Mouse (Mus musculus): ENCODE data around the gene Rab23.
"Not testable (repeated sequence)": the region's sequence is repeated elsewhere in the genome, so short reads cannot be mapped to it uniquely, and the experiment has no call there.

The Rab23 gene

DNA sequence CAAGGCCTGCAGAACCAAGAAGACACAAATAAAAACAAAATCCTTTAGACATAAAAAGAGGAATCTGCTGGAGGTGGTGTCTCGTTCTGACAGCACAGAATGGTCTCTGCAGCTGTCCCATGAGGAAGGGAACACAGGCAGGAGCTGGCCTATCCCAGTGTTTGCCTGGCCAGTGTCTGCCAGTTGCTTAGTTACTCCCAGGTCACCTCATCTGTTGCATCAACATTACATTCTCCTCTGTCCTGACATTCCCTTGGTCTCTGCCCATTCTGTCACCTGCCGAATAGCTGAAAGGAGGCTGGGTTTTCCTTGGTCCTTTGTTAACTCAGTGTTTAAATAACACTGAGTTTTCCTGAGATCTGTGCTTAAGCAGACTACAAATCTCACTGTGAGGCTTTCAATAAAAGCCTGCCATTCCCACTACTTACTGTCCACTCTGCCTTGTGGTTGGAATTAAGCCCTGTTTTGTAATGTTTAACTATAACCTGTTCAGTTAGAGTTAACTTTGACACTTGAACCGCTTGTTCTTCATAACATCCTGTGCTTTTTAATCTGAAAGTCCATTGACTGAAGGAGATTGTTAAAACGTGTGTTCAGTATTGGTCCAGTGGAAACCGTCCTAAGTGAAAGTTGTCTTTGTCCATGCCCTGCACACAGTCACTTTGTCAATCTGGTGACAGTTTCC lies 14.5 kb downstream of the Rab23 start:
- no peak for DNase-seq

DNA sequence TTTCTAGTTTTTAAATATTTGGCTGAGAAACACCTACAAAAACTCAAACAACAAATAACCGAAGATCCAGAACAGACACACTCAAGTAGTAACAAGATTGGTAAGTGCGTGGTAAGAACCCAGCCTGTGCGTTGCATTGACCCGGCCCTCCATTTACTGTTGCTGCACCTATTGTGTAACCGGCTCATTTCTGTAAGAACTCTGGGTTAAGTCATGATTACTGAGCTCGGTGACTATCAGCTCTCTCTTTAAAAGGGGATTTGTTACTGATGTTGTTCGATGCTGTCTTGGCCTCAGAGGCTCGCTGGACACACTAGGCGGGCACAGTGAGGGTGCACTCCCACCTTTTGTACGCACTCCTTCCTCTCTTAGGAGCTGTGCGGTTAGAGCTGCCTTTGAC lies 18.6 kb downstream of the Rab23 start:
- no peak for DNase-seq

DNA sequence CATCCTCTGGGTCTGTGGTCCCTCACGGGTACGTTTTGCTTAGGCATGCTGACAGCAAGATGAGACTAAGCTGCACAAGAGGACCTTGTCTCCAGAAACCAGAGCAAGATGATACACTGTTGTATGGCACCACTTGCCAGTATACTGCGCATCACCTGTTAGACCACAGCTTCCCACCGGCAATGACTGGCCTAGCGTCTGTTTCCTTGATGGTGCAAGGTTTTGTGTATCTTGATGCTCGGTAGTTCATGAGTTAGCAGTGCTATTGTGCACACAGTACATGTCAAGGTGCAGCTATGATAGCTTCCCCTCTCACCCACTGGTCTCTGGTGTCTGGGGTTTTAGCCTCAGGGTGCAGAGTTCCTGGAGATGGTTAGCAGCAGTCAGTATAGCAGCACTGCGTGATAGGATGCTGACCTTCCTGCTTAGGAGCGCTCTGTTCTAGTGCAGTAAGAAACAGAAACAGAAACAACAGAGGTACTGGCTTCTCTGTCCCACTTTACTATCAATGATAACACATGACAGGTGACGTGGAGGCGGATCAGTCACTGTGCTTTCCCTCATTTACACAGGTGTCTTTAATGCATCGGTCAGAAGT lies 19.1 kb downstream of the Rab23 start:
- no peak for DNase-seq

DNA sequence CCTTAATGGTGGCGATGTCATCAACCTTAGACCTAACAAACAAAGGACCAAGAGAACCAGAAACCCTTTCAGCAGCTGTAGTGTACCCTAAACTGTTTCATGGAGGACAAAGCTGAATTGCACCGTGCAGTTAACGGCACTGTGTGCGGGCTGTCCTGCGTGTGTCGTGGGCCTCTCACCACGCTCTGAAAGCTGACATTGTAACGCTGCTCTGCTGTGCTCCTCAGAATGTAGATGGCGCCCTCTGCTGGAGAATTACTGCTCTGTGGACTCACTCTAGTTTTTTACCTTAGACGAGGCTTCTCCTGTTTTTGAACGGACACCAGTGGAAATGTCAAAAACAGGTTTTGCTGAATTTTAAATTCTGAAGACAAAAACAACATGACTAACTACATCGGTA lies 19.6 kb downstream of the Rab23 start:
- DNase-seq, result peak; percentile 89 to 90

DNA sequence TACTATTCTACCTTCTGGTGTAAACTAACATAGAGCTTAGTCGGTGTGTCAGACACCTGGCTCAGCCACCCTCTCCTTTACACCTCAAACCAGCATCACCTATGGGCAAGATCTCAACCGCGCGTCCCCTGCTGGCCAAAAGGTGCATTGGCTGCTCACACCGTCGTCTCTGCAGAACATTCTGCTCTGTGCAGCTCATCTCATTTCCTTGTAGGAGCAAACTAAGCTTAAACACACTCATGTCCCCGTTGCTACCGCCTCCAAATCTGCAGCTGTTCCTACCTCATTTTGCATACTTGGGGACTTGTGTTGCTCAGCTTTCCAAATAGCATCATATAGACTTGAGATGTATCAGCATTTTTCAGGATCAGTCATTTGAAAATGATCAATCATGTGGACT lies 23.2 kb downstream of the Rab23 start:
- DNase-seq, result peak; percentile 59 to 66

GRCm38 (mm10) chr1:33744815-33745214 lies 25.1 kb downstream of the Rab23 start:
- not testable (repeated sequence) for DNase-seq

- DNase-seq, result no peak
These were observed 26.2 kb downstream of the Rab23 start for GRCm38 (mm10) chr1:33745901-33746300.

DNA sequence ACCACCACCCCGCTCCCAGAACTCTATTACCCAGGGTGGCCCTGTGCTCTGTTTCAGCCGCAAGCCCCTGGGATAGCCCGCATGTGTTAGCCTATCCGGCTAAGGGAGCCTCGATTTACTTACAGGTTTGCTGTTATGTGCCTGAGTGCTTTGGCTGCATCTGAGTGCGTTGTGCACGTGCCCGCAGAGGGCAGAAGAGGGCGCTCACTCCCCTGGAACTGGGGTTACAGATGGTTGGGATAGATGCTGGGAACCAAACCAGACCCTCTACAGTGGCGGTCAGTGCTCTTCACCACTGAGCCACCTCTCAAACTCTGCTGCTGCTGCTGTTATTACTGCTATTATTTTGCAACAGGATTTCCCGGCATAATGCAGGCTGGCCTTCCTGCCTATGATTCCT lies 29.4 kb downstream of the Rab23 start:
- DNase-seq, result no peak

- not testable (repeated sequence) for DNase-seq
These were observed 30.0 kb downstream of the Rab23 start for GRCm38 (mm10) chr1:33749709-33750108.

GRCm38 (mm10) chr1:33751283-33751682 lies 31.6 kb downstream of the Rab23 start:
- no peak for DNase-seq

- peak; percentile 29 to 49 for DNase-seq
These were observed 34.4 kb downstream of the Rab23 start for GRCm38 (mm10) chr1:33754089-33754488.

DNA sequence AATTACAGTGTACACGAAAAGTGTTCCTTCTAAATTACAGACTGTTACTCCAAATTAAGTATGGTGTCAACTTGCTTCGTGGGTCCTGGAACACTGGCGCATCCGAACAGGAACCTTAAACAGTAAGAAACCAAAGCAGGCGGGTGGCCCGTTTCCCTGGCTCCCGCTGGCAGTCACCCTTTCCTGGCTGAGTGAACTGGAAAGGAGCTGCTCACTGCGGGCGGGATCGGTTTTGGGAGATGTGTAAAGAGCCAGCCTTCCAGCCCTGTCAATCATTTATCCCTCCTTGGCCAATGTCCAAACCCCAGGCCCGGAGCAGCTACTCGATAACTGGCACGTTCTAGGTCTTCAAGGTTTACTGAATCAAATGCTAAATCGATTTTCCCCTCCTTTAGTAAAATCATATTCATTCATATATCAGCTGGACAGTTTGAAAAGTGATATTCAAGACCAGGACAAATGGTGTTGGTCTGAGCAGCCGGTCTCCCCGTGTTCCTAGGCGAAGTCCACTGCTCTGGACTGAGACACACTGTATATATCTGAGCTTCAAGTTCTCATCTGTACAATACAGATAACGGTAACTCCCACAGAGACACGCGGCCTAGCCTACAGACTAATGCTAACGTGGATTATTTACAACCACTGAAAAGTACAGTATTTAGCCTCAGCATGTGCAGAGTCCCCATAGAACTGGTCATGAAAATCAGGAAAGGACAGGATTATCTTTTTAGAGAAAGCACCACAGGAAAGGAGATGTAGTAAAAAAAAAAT lies 35.5 kb downstream of the Rab23 start:
- DNase-seq, result peak; percentile 73 to 81

DNA sequence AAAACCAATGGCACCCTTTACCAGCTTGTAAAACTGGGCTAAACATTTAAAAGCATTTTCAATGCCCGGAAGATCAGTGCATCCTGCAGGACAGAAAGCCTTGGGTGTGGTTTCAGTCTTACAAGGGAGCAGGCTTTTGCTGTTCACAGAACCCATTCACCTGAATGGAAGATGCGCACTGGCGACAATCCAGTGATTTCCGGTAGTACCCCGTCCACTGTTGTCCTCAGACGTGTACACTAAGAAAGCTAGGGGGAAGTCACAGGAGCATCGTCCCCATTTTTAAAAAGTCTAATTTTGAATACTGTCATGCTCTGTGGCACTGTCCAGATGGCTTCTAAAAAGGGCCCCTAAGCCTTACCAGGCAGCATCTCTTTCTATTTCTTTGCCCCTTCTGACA lies 36.1 kb downstream of the Rab23 start:
- DNase-seq, result no peak

DNA sequence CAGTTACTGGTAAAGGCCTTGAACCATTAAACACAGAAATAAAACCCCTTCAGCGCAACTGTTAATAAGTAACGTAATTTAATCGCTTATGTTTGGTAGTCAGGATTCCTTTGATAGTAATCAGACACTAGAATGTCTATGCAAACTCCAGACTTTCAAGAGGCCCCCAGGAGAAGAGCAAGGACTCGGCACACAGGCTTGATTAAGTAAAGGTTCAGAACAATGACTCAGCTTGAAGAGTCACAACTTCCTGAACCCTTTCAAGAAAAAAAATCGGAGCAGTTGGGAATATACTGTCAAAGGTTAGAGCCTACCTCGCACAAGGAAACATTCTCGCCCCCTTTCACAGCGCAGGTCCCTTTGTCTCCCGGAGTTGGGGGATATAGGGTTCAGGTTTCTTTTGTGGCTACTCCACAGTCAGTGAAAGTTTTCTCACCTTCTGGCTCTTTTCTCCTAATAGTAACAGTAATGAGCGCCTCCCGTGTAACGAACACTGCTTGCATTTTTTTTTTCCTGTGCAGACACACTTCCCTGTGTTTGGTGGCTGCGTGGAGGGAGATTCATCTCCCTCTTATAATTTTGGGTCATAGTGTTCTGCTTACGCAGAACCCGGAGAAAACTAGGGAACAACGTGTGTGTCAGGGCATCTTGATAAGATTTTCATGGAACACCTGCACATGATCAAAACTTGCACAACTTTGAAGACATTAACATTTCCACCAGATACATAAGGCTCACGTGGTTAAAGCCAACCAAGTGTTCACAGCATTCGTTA lies 36.8 kb downstream of the Rab23 start:
- no peak for DNase-seq

GRCm38 (mm10) chr1:33757033-33757413 lies 37.3 kb downstream of the Rab23 start:
- DNase-seq, result peak; percentile 26 to 44

DNA sequence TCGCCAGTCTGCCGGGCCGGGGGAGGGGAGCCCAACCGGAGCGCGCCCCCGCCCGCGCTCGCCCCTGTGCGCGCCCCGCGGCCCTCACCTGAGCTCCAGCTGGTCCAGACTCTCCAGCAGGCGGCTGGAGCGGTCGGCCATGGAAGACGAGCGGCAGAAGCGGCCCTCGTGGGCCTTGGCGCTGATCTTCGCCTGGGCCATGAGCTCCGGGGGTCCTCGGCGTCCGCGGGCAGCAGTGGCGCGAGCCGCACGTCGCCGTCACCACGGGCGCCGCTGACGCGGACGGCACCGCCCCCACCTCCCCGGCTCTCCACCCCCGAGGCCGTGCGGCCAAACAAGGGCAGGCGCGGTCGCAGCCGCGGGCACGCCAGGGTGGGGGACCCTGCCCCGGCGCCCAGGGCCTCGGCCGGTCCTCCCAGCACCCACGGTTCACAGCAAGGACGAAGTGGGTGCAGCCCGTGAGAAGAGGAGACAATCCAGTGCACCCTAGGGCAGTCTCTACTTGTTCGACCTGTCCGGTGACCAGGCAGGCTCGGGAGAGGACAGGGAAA lies 37.9 kb downstream of the Rab23 start, which contains the start of gene Bag2:
TSS of gene Bag2 (minus strand) at position 305 of the 551 bp plus-strand sequence.
- peak; percentile 74 to 85 for DNase-seq

DNA sequence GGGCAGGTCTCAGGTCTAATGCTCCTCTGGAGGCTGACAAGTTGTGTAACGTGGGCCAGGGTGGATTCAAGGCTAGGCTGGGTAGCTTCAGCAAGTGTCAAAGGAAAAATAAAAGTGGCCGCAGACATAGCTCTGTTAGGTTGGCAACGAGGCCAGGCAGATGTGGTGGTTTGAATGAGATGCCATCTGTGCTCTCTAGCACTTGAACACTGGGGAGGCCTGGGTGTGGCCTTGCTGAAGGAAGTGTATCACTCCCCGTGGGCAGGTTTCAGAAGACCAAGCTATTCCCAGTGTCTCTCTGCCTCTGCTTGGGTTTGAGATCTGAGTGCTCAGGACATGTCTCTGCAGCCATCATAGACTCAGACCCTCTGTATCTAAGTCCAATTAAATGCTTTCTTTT lies 38.8 kb downstream of the Rab23 start:
- DNase-seq, result no peak

GRCm38 (mm10) chr1:33763826-33764225 lies 44.1 kb downstream of the Rab23 start:
- DNase-seq, result no peak

DNA sequence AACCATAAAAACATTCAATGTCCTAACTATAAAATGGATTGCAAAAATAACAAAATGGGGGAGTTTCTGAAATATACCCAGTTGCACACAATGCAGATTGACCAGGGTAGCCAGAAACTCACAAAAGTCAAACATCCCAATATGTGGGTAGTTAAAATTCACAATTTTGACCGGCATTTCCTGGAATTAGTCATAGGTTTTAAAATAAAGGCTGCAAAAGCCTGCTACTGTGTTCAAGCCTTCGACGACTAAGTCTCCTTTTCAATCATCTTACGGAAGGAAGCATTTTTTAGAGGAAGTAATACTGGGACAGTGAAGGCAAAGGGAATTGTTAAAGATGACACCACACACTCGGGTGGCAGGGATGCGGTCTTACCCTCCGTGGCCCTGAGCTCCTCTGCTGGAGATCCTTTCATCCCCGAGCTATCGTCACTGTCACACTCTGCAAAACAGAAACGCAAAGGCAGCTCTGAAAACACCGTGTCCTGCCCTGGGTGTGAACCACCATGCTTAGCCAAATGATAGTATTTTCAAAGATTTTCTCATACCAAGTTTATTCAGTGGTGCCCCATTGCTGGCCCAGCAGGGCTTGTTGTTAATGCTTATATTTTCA lies 45.9 kb downstream of the Rab23 start:
- no peak for DNase-seq

GRCm38 (mm10) chr1:33766520-33767508 lies 47.1 kb downstream of the Rab23 start:
- no peak for DNase-seq
